In genomic region chr3:88147866-88148265, GRCm38 (mm10) we compare ENCODE assay signal across 15 mouse cellular contexts. TPM values are rescaled to one million over a fixed set of nuclear protein-coding genes. Genes with fewer than 3 reads are reported as not detected.
DNase-seq lines count a peak whose midpoint lies in the region; ATAC-seq and TF ChIP-seq lines count a peak whose summit lies in the region.
"Had no signal": no experiment of that assay in that cellular context is flagged by ENCODE, and none has a peak within 500 bp of the region (broad histone marks: within the 10 kb centered on the region; RNA-seq: fewer than 3 reads in every experiment).

No protein-coding gene starts in this region.

- H3K4me2 ChIP-seq in heart, embryonic 14.5 days (ENCODE audit: low read length): peak overlapping the region; percentile 82; the same call in 1 of the 2 replicates
- H3K4me2 ChIP-seq in midbrain, embryonic 14.5 days (ENCODE audit: low read length): no peak overlapping the region
- peak overlapping the region; percentile 100 for H3K4me2 ChIP-seq in myocyte (ENCODE audit: low read depth)
- H3K4me2 ChIP-seq: midbrain, embryonic 12.5 days; neural tube, embryonic 12.5 days had no signal

- TF ChIP-seq POLR2A in myocyte (IDR thresholded peaks at IDR 0.05; ENCODE audit: insufficient read length, low read depth): peak; percentile 8

- peak overlapping the region; percentile 81 for H3K9ac ChIP-seq in heart, embryonic 14.5 days (ENCODE audit: low read length)
- no peak overlapping the region for H3K9ac ChIP-seq in midbrain, embryonic 14.5 days (replicated peaks; ENCODE audit: low read length)
- H3K9ac ChIP-seq: midbrain, embryonic 12.5 days; neural tube, embryonic 12.5 days had no signal

- H3K4me3 ChIP-seq in heart, embryonic 14.5 days (ENCODE audit: control insufficient read depth in 1 of 2, insufficient read depth in 1 of 2, low read depth in 1 of 2, low read length in 2 of 2): no peak overlapping the region
- no peak overlapping the region for H3K4me3 ChIP-seq in midbrain, embryonic 10.5 days
- H3K4me3 ChIP-seq in midbrain, embryonic 14.5 days (replicated peaks; ENCODE audit: low read depth, low read length): no peak overlapping the region
- H3K4me3 ChIP-seq in myocyte: peak overlapping the region; percentile 98
- H3K4me3 ChIP-seq: midbrain, embryonic 12.5 days; neural tube, embryonic 12.5 days had no signal

- no peak overlapping the region for H3ac ChIP-seq in myocyte (ENCODE audit: control insufficient read depth, insufficient read length)

- H3K36me3 ChIP-seq in heart, embryonic 14.5 days (ENCODE audit: control insufficient read depth, insufficient read depth, low read length): peaks cover 7% of the 10 kb centered on the region
- no peaks in the 10 kb centered on the region for H3K36me3 ChIP-seq in midbrain, embryonic 10.5 days
- no peaks in the 10 kb centered on the region for H3K36me3 ChIP-seq in midbrain, embryonic 14.5 days (ENCODE audit: control insufficient read depth, insufficient read depth, low read length)
- H3K36me3 ChIP-seq in myocyte (ENCODE audit: control insufficient read depth, insufficient read depth): no peaks in the 10 kb centered on the region
- H3K36me3 ChIP-seq: midbrain, embryonic 12.5 days; neural tube, embryonic 12.5 days had no signal

- ATAC-seq in heart, embryonic 14.5 days (ENCODE audit: insufficient number of reproducible peaks, insufficient read depth, low FRiP score, low read depth): no peak
- no peak for ATAC-seq in midbrain, embryonic 14.5 days (ENCODE audit: low FRiP score, low TSS enrichment)
- ATAC-seq: forebrain, embryonic 14.5 days had no signal

- DNase-seq in heart, postnatal 4 days: no peak
- no peak for DNase-seq in midbrain, embryonic 10.5 days (ENCODE audit: low spot score)
- no peak for DNase-seq in midbrain, embryonic 14.5 days
- DNase-seq in induced T-regulatory cell, adult 2 months (ENCODE audit: low read depth): peak; percentile 41
- DNase-seq in urinary bladder, adult 2 months (ENCODE audit: low spot score): no peak
- DNase-seq: adrenal gland, postnatal 36 days; cerebellum, adult 8-10 months; gastrocnemius, postnatal 36 days; kidney, postnatal 25 days; lung, adult 2 months had no signal

- no peaks in the 10 kb centered on the region for H3K27me3 ChIP-seq in heart, embryonic 14.5 days (ENCODE audit: control insufficient read depth, insufficient read depth, low read length)
- H3K27me3 ChIP-seq in midbrain, embryonic 10.5 days (ENCODE audit: low read depth, poor library complexity, severe bottlenecking): no peaks in the 10 kb centered on the region
- no peaks in the 10 kb centered on the region for H3K27me3 ChIP-seq in midbrain, embryonic 14.5 days (ENCODE audit: control insufficient read depth, insufficient read depth, low read length)
- H3K27me3 ChIP-seq in myocyte (ENCODE audit: control insufficient read depth, insufficient read depth, insufficient read length): no peaks in the 10 kb centered on the region
- H3K27me3 ChIP-seq: midbrain, embryonic 12.5 days; neural tube, embryonic 12.5 days had no signal

- H3K4me1 ChIP-seq in heart, embryonic 14.5 days (ENCODE audit: control insufficient read depth in 2 of 2, insufficient read depth in 2 of 2, low read length in 2 of 2): peaks cover 66 to 88% of the 10 kb centered on the region in 2 experiments
- H3K4me1 ChIP-seq in midbrain, embryonic 10.5 days: peaks cover 100% of the 10 kb centered on the region
- H3K4me1 ChIP-seq in midbrain, embryonic 14.5 days (ENCODE audit: control insufficient read depth, insufficient read depth, low read length): peaks cover 78% of the 10 kb centered on the region

- peak overlapping the region; percentile 38 to 100; a peak in 3 of 4 replicates for H3K27ac ChIP-seq in heart, embryonic 14.5 days (replicated peaks in 1 of 2; ENCODE audit: control insufficient read depth in 1 of 2, insufficient read depth in 1 of 2, low read depth in 2 of 2, low read length in 2 of 2)
- H3K27ac ChIP-seq in midbrain, embryonic 10.5 days (replicated peaks): peak overlapping the region; percentile 92; the same call in 1 of the 2 replicates
- no peak overlapping the region for H3K27ac ChIP-seq in midbrain, embryonic 14.5 days (replicated peaks; ENCODE audit: low read depth, low read length)
- H3K27ac ChIP-seq: midbrain, embryonic 12.5 days; neural tube, embryonic 12.5 days had no signal

- no peaks in the 10 kb centered on the region for H3K9me3 ChIP-seq in heart, embryonic 14.5 days (ENCODE audit: control insufficient read depth, low read length)
- H3K9me3 ChIP-seq in midbrain, embryonic 10.5 days (replicated peaks): no peaks in the 10 kb centered on the region
- H3K9me3 ChIP-seq in midbrain, embryonic 14.5 days (ENCODE audit: control insufficient read depth, low read length): no peaks in the 10 kb centered on the region
- H3K9me3 ChIP-seq: midbrain, embryonic 12.5 days; neural tube, embryonic 12.5 days had no signal

- H3K79me2 ChIP-seq in myocyte (ENCODE audit: control insufficient read depth, insufficient read depth): peaks cover 100% of the 10 kb centered on the region

- 64% methylated on average over 1 of the region's 1 CpGs for WGBS in heart, embryonic 14.5 days
- 77% methylated on average over 1 of the region's 1 CpGs for WGBS in midbrain, embryonic 10.5 days
- 80% methylated on average over 1 of the region's 1 CpGs for WGBS in midbrain, embryonic 14.5 days

TF ChIP-seq in myocyte, 11 proteins besides CTCF, POLR2A, EP300 and RAD21:
- TF ChIP-seq USF1 (IDR thresholded peaks at IDR 0.05; ENCODE audit: low read depth) (no peak), TCF3 (IDR thresholded peaks at IDR 0.05; ENCODE audit: insufficient read length, low read depth) (no peak), CEBPB (IDR thresholded peaks at IDR 0.05; ENCODE audit: insufficient read depth, poor library complexity, severe bottlenecking) (no peak), SRF (IDR thresholded peaks at IDR 0.05; ENCODE audit: control insufficient read depth, insufficient read length, low read depth) (no peak), REST (IDR thresholded peaks at IDR 0.05; ENCODE audit: insufficient read depth, insufficient read length) (no peak)

RNA-seq across cellular contexts. Expression of gene Mef2d, which starts 5.7 kb away (rescaled TPM):
- 52.1 and 52.7 TPM in 2 replicates for polyA plus RNA-seq in heart, embryonic 14.5 days (2014; fragmentation: Nextera tagmentation; extraction: Ambion mirVana)
- 100 to 1,000 TPM; 115 to 120 TPM for total RNA-seq in heart, postnatal 4 days (2021)
- polyA plus RNA-seq in midbrain, embryonic 10.5 days (2016; fragmentation: Nextera tagmentation; extraction: Ambion mirVana): 8.2 and 11.0 TPM in 2 replicates
- polyA plus RNA-seq in midbrain, embryonic 14.5 days (2014; fragmentation: Nextera tagmentation; extraction: Ambion mirVana): 22.3 and 23.7 TPM in 2 replicates
- 121 TPM for polyA plus RNA-seq in myocyte (2012; fragmentation: generic; extraction: Trizol)
- polyA plus RNA-seq in urinary bladder, adult 2 months (2012; rRNA removed): 34.6 and 51.0 TPM in 2 replicates
